Comparison of ENCODE assay signal across 8 mouse cellular contexts in genomic region chr4:40851031-40851762, GRCm38 (mm10). TPM values are rescaled to one million over a fixed set of nuclear protein-coding genes. Genes with fewer than 3 reads are reported as not detected.
DNase-seq lines count a peak whose midpoint lies in the region; ATAC-seq and TF ChIP-seq lines count a peak whose summit lies in the region.

No protein-coding gene starts in this region.

- TF ChIP-seq CTCF in heart, adult 2 months (IDR thresholded peaks at IDR 0.05): no peak
- TF ChIP-seq CTCF in bone marrow, adult 2 months (IDR thresholded peaks at IDR 0.05; ENCODE audit: control insufficient read depth, insufficient read depth, low read length): no peak
- TF ChIP-seq CTCF in hindbrain, postnatal 0 days (IDR thresholded peaks at IDR 0.05; ENCODE audit: low read depth): no peak

- H3K4me2 ChIP-seq in hindbrain, postnatal 0 days (ENCODE audit: low read depth, low read length): peak overlapping the region; percentile 79

- peaks cover 4% of the 10 kb centered on the region; the same call in 1 of the 2 replicates for H3K79me2 ChIP-seq in heart, adult 2 months (replicated peaks; ENCODE audit: control insufficient read depth, insufficient read depth, low read length)

- TF ChIP-seq POLR2A in heart, adult 2 months (IDR thresholded peaks at IDR 0.05; ENCODE audit: insufficient read depth, low read depth, low read length): 0 out of 2 replicates have a peak, but pooled peaks have one; percentile 4
- TF ChIP-seq POLR2A in bone marrow, adult 2 months (IDR thresholded peaks at IDR 0.05; ENCODE audit: borderline replicate concordance, control insufficient read depth, low read depth, low read length): no peak

- no peaks in the 10 kb centered on the region for H3K27me3 ChIP-seq in heart, adult 2 months (ENCODE audit: control insufficient read depth, insufficient read depth, low read length)
- H3K27me3 ChIP-seq in hindbrain, postnatal 0 days (ENCODE audit: insufficient read depth, low read length): no peaks in the 10 kb centered on the region
- peaks cover 4% of the 10 kb centered on the region; the same call in 1 of the 2 replicates for H3K27me3 ChIP-seq in midbrain, embryonic 10.5 days (ENCODE audit: low read depth, poor library complexity, severe bottlenecking)

- H3K9ac ChIP-seq in heart, adult 2 months (ENCODE audit: low read depth, low read length): peak overlapping the region; percentile 53
- no peak overlapping the region for H3K9ac ChIP-seq in hindbrain, postnatal 0 days (replicated peaks; ENCODE audit: low read length)

- TF ChIP-seq EP300 in heart, adult 2 months (IDR thresholded peaks at IDR 0.05; ENCODE audit: insufficient read depth, low read depth, low read length): no peak

- peaks cover 26% of the 10 kb centered on the region for H3K4me1 ChIP-seq in heart, adult 2 months (ENCODE audit: control insufficient read depth, insufficient read depth, low read length)
- peaks cover 15% of the 10 kb centered on the region for H3K4me1 ChIP-seq in bone marrow, adult 2 months (ENCODE audit: control insufficient read depth, insufficient read depth, low read length)
- H3K4me1 ChIP-seq in hindbrain, postnatal 0 days (ENCODE audit: insufficient read depth, low read length): peaks cover 8% of the 10 kb centered on the region; the same call in 1 of the 2 replicates
- H3K4me1 ChIP-seq in midbrain, embryonic 10.5 days: peaks cover 37% of the 10 kb centered on the region

- peak overlapping the region; percentile 58 for H3K4me3 ChIP-seq in heart, adult 2 months
- peak overlapping the region; percentile 100 for H3K4me3 ChIP-seq in bone marrow, adult 2 months (replicated peaks; ENCODE audit: control insufficient read depth, low read depth, low read length)
- H3K4me3 ChIP-seq in hindbrain, postnatal 0 days (ENCODE audit: low read length): peak overlapping the region; percentile 69; the same call in 1 of the 2 replicates
- peak overlapping the region; percentile 77 for H3K4me3 ChIP-seq in midbrain, embryonic 10.5 days

- ATAC-seq in hindbrain, postnatal 0 days: no peak

- intact Hi-C loops in heart, adult 2 months (cut with DNase I): no loop called here
- intact Hi-C loops in heart, postnatal 25 days (cut with DNase I): loop anchor here (5.0 kb wide), 1 partner anchor 96 kb away; the partner anchor contains the start of genes Bag1 and Chmp5

- H3K9me3 ChIP-seq in hindbrain, postnatal 0 days (ENCODE audit: low read length): no peaks in the 10 kb centered on the region
- no peaks in the 10 kb centered on the region for H3K9me3 ChIP-seq in midbrain, embryonic 10.5 days (replicated peaks)

- peaks cover 28% of the 10 kb centered on the region for H3K36me3 ChIP-seq in heart, adult 2 months (ENCODE audit: control insufficient read depth, insufficient read depth, low read length)
- H3K36me3 ChIP-seq in hindbrain, postnatal 0 days (ENCODE audit: insufficient read depth, low read length): no peaks in the 10 kb centered on the region
- H3K36me3 ChIP-seq in midbrain, embryonic 10.5 days: 0 out of 2 replicates have a peak, but pooled peaks cover 3% of the 10 kb centered on the region

- peak overlapping the region; percentile 92 for H3K27ac ChIP-seq in heart, adult 2 months
- peak overlapping the region; percentile 83 for H3K27ac ChIP-seq in bone marrow, adult 2 months (ENCODE audit: control insufficient read depth, insufficient read depth, low read depth, low read length, poor library complexity)
- peak overlapping the region; percentile 32; the same call in 1 of the 2 replicates for H3K27ac ChIP-seq in hindbrain, postnatal 0 days
- H3K27ac ChIP-seq in midbrain, embryonic 10.5 days (replicated peaks): 0 out of 2 replicates have a peak overlapping the region, but pooled peaks have one; percentile 13

- no peak for DNase-seq in heart, adult 2 months
- no peak for DNase-seq in heart, postnatal 25 days (ENCODE audit: low spot score)
- DNase-seq in hindbrain, postnatal 0 days (ENCODE audit: low spot score): no peak
- no peak for DNase-seq in midbrain, embryonic 10.5 days (ENCODE audit: low spot score)
- DNase-seq in cerebellum, adult 9-11 months: no peak
- DNase-seq in right cerebral cortex, postnatal 25 days: no peak
- no peak for DNase-seq in thymus, postnatal 14 days

- 17% methylated on average over 6 of the region's 6 CpGs for WGBS in heart, adult 2 months
- WGBS in bone marrow, adult 2 months: 16% methylated on average over 6 of the region's 6 CpGs
- 73% methylated on average over 6 of the region's 6 CpGs for WGBS in hindbrain, postnatal 0 days
- WGBS in midbrain, embryonic 10.5 days: 74% methylated on average over 6 of the region's 6 CpGs

RNA-seq across cellular contexts. Expression of gene B4galt1, which starts 2.6 kb away (rescaled TPM):
- total RNA-seq in heart, adult 2 months (2021): 10 to 100 TPM; 68.7 to 69.7 TPM
- 42.6 and 57.4 TPM in 2 replicates for polyA plus RNA-seq in heart, adult 2 months (2012; rRNA removed)
- total RNA-seq in heart, postnatal 25 days (2021): 10 to 100 TPM; 58.2 to 70.4 TPM
- 32.2 and 44.4 TPM in 2 replicates for polyA plus RNA-seq in bone marrow, adult 2 months (2011; ENCODE audit: insufficient read depth, insufficient read length, low replicate concordance, missing spikeins)
- 14.5 and 14.8 TPM in 2 replicates for total RNA-seq in hindbrain, postnatal 0 days (2014; rRNA removed)
- polyA plus RNA-seq in hindbrain, postnatal 0 days (2015; fragmentation: Nextera tagmentation; extraction: Ambion mirVana): 7.1 and 7.6 TPM in 2 replicates
- 18.3 and 18.4 TPM in 2 replicates for polyA plus RNA-seq in midbrain, embryonic 10.5 days (2016; fragmentation: Nextera tagmentation; extraction: Ambion mirVana)

Comparison
In these comparisons a context has a peak if more than half of its experiments do, and no peak if none do; other contexts are left out.
1. H3K27ac ChIP-seq: peak in every context shown above with its lines; median percentile 92 in heart, adult 2 months; 83 in bone marrow, adult 2 months; 32 in hindbrain, postnatal 0 days; 13 in midbrain, embryonic 10.5 days.